Mouse (Mus musculus) hindbrain, embryonic 15.5 days (tissue): Measurements from ENCODE around the gene Htra3. TPM values are rescaled to one million over a fixed set of nuclear protein-coding genes. Genes with fewer than 3 reads are reported as not detected.

Source experiments
- ATAC-seq: fragments of 200-750 bp; cut with Nextera tagmentation; 2 replicates; pipeline ENCODE4 v1.8.0; 2017; ENCODE audit warnings: low read depth, moderate number of reproducible peaks, moderate TSS enrichment; ENCODE audit not compliant: low FRiP score
- H3K27ac ChIP-seq: fragments of 300-500 bp; sonication (generic); replicated peaks from 2 replicates; pipeline ENCODE4 v1.5.1; 2015; ENCODE audit warnings: mild to moderate bottlenecking, inconsistent platforms
- H3K27me3 ChIP-seq: fragments of 300-500 bp; sonication (generic); 2 replicates; pipeline ENCODE4 v1.6.1; 2015; ENCODE audit warnings: control low read depth, inconsistent platforms
- H3K36me3 ChIP-seq: fragments of 300-500 bp; sonication (generic); 2 replicates; pipeline ENCODE4 v1.6.1; 2015; ENCODE audit warnings: control low read depth, inconsistent platforms
- H3K4me1 ChIP-seq: fragments of 300-500 bp; sonication (generic); replicated peaks from 2 replicates; pipeline ENCODE4 v1.6.1; 2015; ENCODE audit warnings: control low read depth, inconsistent platforms
- H3K4me2 ChIP-seq: fragments of 300-500 bp; sonication (generic); 2 replicates; pipeline ENCODE4 v1.6.1; 2015; ENCODE audit warnings: moderate library complexity, mild to moderate bottlenecking, inconsistent platforms
- H3K4me3 ChIP-seq: fragments of 300-500 bp; sonication (generic); 2 replicates; pipeline ENCODE4 v1.5.1; 2015; ENCODE audit warnings: mild to moderate bottlenecking, inconsistent platforms
- H3K9ac ChIP-seq: fragments of 300-500 bp; sonication (generic); 2 replicates; pipeline ENCODE4 v1.6.1; 2015; ENCODE audit warnings: inconsistent platforms
- H3K9me3 ChIP-seq: fragments of 300-500 bp; sonication (generic); 2 replicates; pipeline ENCODE4 v1.6.1; 2016; ENCODE audit warnings: control low read depth, inconsistent platforms
- WGBS: fragments of 180-500 bp; shearing (Covaris S2); methylation state at CpG from one replicate; pipeline ENCODE4 v1.1.7; 2015; 5-methylcytosine and 5-hydroxymethylcytosine counted together
- polyA plus RNA-seq: library from polyadenylated mRNA; unstranded; fragments of >200 nt; fragmentation: Nextera tagmentation; extraction: Ambion mirVana; gene quantifications from 2 replicates; pipeline ENCODE4 v1.2.1, GENCODE M21; 2015

The Htra3 gene
- polyA plus RNA-seq, 1 experiment from 2014 or later = 19.3 TPM

DNA sequence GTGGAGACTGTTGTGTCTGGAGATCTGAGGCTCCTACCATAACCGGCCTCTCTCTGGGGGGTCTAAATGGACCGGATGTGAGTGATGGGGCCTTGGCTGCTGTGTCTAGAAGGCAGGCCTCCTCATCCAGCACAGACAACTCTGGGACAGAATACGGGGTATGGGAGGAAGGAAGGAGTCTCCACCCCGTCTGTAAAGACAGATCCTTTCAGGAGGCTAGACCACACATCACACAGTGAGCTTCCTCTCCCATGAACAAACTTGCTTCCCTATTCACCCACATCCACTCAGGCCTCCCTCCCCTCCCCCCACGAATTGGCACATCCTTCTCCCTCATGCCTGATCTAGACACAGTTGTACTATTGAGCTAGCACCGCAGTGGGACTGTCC, 9.2 kb downstream of the Htra3 start:
- Histone ChIP-seq H3K27ac (peak overlapping the region; percentile 52; the same call in 1 of the 2 replicates), H3K36me3 (no peaks in the 10 kb centered on the region), H3K4me2 (no peak overlapping the region), H3K27me3 (no peaks in the 10 kb centered on the region), H3K4me1 (peaks cover 43% of the 10 kb centered on the region), H3K4me3 (no peak overlapping the region), H3K9ac (no peak overlapping the region), H3K9me3 (no peaks in the 10 kb centered on the region)
- no peak for ATAC-seq
- 56% methylated on average over 6 of the region's 6 CpGs for WGBS

DNA sequence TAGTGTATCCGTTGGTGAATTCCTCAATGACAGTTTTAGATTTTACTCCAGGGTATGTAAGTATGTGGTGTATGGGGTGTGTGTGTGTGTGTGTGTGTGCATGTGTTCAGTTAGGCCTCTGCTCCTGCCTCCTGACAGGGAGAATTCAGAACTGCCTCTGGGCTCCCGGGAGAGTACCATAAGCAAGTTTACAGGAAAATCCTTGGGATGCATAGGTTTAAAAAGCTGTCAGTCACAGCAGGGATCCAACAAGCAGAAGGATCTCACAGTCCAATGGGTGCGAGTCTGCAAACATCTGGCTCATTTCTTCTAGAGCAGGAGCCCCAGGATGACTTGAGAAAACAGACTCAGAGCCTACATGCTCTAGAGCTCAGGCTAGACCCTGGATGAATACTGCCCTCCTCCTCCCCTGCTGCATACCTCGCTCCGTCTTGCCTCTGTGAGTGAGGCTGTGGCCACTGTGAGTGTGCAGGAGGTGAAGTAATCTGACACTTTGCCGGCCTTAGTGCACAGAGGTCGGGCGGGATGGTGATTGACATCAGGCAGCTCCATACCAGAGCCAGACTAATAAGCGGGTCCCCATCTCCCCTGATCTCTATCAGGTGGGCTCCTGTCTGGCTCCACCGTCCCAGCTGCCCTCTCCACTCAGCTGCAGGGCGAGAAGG, 9.7 kb downstream of the Htra3 start:
- Histone ChIP-seq H3K4me1 (peaks cover 43% of the 10 kb centered on the region), H3K27ac (0 out of 2 replicates have a peak overlapping the region, but pooled peaks have one; percentile 25), H3K9ac (no peak overlapping the region), H3K27me3 (no peaks in the 10 kb centered on the region), H3K4me2 (no peak overlapping the region), H3K4me3 (no peak overlapping the region), H3K36me3 (no peaks in the 10 kb centered on the region), H3K9me3 (no peaks in the 10 kb centered on the region)
- ATAC-seq = no peak
- WGBS = 40% methylated on average over 11 of the region's 11 CpGs

DNA sequence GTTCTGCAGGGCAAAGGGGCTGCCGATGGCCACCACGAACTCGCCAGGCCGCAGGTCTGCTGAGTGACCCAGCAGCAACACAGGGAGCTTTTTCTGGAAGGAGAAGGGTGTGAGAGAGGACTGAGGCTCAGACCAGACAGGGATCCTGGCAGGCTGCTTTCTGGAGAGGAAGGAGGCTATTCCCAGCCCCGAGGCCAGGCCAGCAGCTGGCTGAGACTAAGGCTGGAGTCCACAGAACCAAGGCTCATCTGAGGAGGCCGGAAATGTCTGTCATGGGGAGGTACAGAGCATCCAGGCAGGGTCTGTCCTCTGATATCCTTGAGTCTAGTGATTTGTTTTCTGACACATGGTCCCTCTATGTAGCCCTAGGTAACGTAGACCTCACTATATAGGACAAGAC, 13.4 kb downstream of the Htra3 start:
- H3K4me2 ChIP-seq = no peak overlapping the region
- H3K4me1 ChIP-seq = peaks cover 18% of the 10 kb centered on the region; the same call in 1 of the 2 replicates
- no peaks in the 10 kb centered on the region for H3K27me3 ChIP-seq
- H3K9me3 ChIP-seq = no peaks in the 10 kb centered on the region
- H3K36me3 ChIP-seq = no peaks in the 10 kb centered on the region
- WGBS = 86% methylated on average over 7 of the region's 7 CpGs
- no peak for ATAC-seq
- no peak overlapping the region for H3K9ac ChIP-seq
- no peak overlapping the region for H3K4me3 ChIP-seq
- H3K27ac ChIP-seq = no peak overlapping the region

DNA sequence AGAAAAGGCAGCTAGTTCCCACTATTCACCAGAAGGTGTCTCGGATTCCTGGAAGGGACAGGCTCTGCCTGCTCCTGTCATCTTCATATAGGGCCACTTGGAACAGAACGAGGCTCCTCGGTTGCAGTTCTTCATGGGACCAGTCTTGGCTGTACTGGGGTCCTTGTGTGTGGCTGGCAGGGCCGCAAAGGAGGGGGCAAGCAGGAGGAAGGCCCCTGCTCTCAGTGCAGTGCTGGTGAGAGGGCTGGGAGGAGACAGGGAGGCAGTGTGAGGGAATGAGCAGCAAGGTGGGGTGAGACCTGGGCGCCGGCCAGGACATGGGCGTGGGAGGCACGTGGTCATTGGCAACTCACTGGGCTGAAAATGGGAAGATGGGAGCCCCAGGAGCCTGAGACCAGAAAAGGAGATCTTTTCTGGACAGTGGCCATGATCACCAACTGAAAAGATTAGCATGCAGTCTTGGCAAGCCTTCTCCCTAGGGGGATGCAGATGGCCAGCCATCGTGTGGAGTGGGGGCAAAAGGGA, 17.5 kb downstream of the Htra3 start:
- Histone ChIP-seq H3K4me2 (no peak overlapping the region), H3K9ac (no peak overlapping the region), H3K27ac (no peak overlapping the region), H3K4me1 (no peaks in the 10 kb centered on the region), H3K36me3 (no peaks in the 10 kb centered on the region), H3K27me3 (no peaks in the 10 kb centered on the region), H3K9me3 (no peaks in the 10 kb centered on the region), H3K4me3 (no peak overlapping the region)
- ATAC-seq = no peak
- 76% methylated on average over 9 of the region's 9 CpGs for WGBS

DNA sequence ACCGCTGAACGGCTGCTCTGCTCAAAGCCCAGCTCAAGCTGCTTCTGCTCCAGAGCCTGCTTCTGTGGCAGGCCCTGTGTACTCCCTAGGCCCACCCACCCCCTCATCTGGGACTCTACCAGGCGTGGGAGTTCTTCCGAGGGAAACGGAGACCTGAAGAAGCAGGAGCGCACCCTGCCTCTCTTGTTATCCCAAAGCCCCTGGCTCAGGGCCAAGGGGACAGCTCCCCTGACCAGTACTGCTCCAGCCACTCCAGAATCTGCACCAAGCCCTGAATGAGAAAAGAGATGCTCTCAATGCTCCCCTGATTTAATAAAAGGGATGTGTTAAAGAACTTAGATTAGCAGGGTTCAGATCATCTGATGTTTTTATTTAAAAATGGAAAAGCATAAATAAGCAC, 18.4 kb downstream of the Htra3 start:
- 88% methylated on average over 6 of the region's 6 CpGs for WGBS
- H3K4me3 ChIP-seq = no peak overlapping the region
- no peaks in the 10 kb centered on the region for H3K36me3 ChIP-seq
- H3K9ac ChIP-seq = no peak overlapping the region
- no peak overlapping the region for H3K4me2 ChIP-seq
- ATAC-seq = no peak
- H3K27ac ChIP-seq = no peak overlapping the region
- no peaks in the 10 kb centered on the region for H3K27me3 ChIP-seq
- no peaks in the 10 kb centered on the region for H3K4me1 ChIP-seq
- H3K9me3 ChIP-seq = no peaks in the 10 kb centered on the region

DNA sequence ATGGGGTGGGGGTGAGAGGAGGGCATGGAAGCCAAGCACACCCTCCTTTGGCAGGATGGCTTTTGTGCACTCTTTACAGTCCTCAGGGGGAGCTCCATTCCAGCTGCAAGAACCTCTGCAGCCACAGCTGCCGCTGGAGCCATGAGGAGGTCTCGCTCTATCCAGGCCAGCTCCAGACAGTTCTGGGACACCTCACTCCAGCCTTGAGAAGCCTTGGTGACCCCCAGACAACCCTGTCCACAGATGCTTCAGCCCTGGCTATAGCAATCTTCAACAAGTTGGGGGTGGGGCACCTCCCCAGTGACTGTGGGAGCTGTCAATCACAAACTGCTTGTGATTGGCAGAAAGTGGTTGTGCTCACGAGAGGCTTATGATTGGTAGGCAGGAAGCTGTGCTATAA, 20.1 kb downstream of the Htra3 start:
- Histone ChIP-seq H3K4me1 (no peaks in the 10 kb centered on the region), H3K4me2 (no peak overlapping the region), H3K4me3 (no peak overlapping the region), H3K27me3 (no peaks in the 10 kb centered on the region), H3K9ac (no peak overlapping the region), H3K36me3 (no peaks in the 10 kb centered on the region), H3K9me3 (no peaks in the 10 kb centered on the region), H3K27ac (no peak overlapping the region)
- WGBS = 74% methylated on average over 3 of the region's 3 CpGs
- ATAC-seq = no peak

DNA sequence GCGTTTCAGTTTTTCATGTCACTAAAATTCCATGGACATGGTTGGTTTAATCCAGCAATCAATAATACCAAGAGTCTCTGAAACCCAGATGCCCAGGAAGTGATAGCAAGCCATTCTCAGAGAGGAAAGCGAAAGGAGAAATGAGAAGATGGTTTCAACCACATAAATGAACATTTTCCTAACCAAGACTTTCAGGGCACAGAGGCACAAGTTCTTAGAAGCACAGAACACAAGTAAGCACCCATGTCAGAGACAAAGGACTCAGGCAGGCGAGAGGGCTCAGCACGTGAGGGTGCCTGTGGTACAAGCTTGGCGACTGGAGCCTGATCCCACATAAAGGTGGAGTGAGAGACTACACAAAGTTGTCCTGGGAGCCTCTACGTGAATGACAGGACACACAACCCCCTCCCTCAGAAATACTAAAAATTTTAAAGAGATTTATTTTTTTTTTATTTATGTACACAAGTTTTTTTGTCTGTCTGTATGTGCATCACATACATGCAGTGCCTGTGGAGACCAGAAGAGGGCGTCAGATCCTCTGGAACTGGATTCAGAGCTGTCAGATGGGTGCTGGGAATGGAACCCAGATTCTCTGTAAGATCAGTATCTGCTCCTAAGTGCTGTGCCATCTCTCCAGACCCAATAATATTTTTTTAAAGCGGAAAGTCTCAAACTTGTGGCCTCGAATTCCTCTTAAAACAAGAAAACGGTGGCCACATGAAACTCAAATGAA, 23.7 kb downstream of the Htra3 start:
- Histone ChIP-seq H3K4me1 (no peaks in the 10 kb centered on the region), H3K36me3 (no peaks in the 10 kb centered on the region), H3K9me3 (no peaks in the 10 kb centered on the region), H3K9ac (no peak overlapping the region), H3K4me2 (no peak overlapping the region), H3K27me3 (no peaks in the 10 kb centered on the region), H3K27ac (no peak overlapping the region), H3K4me3 (no peak overlapping the region)
- no peak for ATAC-seq
- 87% methylated on average over 10 of the region's 10 CpGs for WGBS

DNA sequence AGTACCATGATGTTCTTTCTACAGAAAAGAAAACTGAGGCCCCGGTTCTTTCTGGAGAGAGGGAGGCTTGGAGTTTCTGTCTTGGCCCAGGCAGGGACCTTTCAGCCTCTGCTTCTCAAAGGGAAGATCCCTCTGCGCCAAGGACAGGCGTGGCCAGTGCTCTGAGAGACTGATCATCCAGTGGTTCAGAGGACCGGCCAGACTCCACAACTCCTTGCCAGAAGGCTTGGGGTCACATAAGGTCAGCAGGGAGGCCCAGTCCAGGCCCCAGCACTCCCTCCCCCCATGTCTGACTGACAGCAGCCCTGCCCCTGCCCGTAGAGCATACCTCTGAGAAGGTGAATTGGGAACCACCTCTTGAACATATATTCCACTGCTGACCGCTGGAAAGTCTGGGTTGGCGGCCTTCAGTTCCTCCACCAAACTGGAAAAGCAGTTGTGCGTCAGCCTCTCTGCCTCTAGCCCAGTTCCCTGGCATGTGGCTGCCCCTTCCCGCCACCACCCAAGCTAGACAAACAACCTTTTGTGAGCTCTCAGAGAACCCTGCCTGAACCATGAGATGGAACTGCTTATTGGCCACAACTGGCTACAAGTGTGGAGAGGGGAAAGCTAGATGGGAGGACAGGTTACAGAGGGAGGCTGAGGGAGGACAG, 25.7 kb downstream of the Htra3 start:
- Histone ChIP-seq H3K4me1 (no peaks in the 10 kb centered on the region), H3K4me3 (no peak overlapping the region), H3K27me3 (no peaks in the 10 kb centered on the region), H3K9me3 (no peaks in the 10 kb centered on the region), H3K4me2 (no peak overlapping the region), H3K9ac (no peak overlapping the region), H3K27ac (no peak overlapping the region), H3K36me3 (no peaks in the 10 kb centered on the region)
- 84% methylated on average over 9 of the region's 9 CpGs for WGBS
- ATAC-seq = no peak

DNA sequence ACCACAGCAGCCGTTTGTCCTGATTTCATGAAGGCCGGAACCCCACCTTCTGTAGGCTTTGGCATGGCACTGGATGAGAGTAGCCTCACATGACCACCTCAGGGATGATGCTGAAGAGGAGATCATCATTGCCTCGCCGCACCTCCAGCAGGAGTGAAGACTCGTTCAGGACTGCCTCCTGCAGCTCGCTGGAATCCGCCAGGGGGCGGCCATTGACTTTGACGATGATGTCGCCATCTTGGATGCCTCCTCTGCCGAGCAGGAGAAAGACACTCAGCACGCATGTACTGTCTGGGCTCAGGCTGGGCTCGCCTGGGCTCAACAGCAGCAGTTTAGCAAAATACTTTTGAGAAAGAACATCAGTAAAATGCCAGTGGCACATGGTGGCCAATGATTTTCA, 26.7 kb downstream of the Htra3 start:
- no peaks in the 10 kb centered on the region for H3K4me1 ChIP-seq
- H3K27me3 ChIP-seq = no peaks in the 10 kb centered on the region
- 88% methylated on average over 13 of the region's 13 CpGs for WGBS
- ATAC-seq = no peak
- no peak overlapping the region for H3K27ac ChIP-seq
- H3K4me3 ChIP-seq = no peak overlapping the region
- H3K9me3 ChIP-seq = no peaks in the 10 kb centered on the region
- H3K4me2 ChIP-seq = no peak overlapping the region
- H3K36me3 ChIP-seq = no peaks in the 10 kb centered on the region
- H3K9ac ChIP-seq = no peak overlapping the region

DNA sequence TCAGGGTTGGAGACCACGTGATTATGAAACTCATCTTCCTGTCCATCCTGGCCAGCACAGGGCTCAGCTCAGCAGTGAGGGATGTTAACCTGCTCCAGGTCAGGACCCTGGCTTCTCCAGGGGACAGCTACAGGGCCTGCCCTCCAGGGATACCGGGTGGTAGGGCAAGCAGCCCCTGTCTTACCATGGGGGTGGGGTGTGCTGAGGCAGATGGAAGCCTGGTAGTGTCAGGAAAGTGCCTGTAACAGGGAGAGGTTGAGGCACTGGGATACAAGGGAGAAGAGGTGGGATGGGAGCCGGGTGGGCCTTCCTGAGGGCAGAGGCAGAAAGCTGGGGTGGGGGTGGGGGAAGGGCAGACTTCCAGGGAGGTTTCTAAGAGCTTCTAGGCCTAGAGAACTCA, 27.3 kb downstream of the Htra3 start:
- no peak overlapping the region for H3K4me3 ChIP-seq
- H3K4me2 ChIP-seq = no peak overlapping the region
- 79% methylated on average over 3 of the region's 3 CpGs for WGBS
- no peaks in the 10 kb centered on the region for H3K27me3 ChIP-seq
- no peak overlapping the region for H3K9ac ChIP-seq
- ATAC-seq = no peak
- H3K36me3 ChIP-seq = no peaks in the 10 kb centered on the region
- H3K4me1 ChIP-seq = no peaks in the 10 kb centered on the region
- no peaks in the 10 kb centered on the region for H3K9me3 ChIP-seq
- no peak overlapping the region for H3K27ac ChIP-seq

DNA sequence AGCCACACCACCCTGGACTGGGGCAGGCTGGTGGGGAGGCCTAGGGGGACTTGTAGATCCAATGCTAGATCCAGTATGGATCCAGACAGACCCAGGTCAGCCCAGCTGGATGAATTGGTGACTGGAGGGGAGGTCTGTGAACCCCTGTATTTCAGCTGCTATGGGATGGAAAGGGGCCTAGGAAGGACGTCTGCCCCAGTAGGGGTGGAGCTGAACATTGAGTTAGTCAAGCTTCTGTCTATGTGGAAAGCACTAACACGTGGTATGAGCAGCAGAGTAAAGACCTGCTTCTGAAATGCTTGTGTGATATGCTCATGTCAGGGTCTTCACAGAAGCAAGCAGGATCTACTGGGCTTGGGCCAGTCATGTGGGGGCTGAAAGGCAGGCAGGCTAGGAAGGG, 31.4 kb downstream of the Htra3 start:
- no peaks in the 10 kb centered on the region for H3K4me1 ChIP-seq

DNA sequence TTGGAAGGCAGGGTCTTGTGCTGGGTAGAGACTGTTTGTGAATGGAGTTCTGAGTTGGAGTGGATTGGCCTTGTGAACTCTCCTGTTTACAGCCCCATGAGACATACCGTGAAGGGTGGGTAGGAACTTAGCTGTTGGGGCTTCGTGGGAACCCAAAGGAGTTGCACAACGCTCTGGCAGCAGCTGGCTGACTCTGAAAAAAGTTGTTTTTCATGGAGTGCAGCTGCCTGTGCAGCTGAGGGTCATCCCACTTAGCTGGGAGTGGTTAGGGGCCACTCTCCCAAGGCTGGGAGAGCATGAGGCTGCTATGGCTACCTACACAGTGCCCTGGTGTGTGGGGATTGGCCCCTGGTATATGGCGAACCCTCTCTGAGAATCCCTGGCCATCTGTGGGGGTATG, 32.0 kb downstream of the Htra3 start:
- WGBS = 63% methylated on average over 4 of the region's 4 CpGs
- no peak overlapping the region for H3K4me2 ChIP-seq
- H3K27me3 ChIP-seq = no peaks in the 10 kb centered on the region
- no peak overlapping the region for H3K4me3 ChIP-seq
- no peak overlapping the region for H3K9ac ChIP-seq
- H3K4me1 ChIP-seq = no peaks in the 10 kb centered on the region
- no peak overlapping the region for H3K27ac ChIP-seq
- no peak for ATAC-seq
- no peaks in the 10 kb centered on the region for H3K36me3 ChIP-seq
- no peaks in the 10 kb centered on the region for H3K9me3 ChIP-seq

More for the DNA sequence above, 31.4 kb downstream of the Htra3 start:
- Histone ChIP-seq H3K9ac (no peak overlapping the region), H3K27me3 (no peaks in the 10 kb centered on the region), H3K4me2 (no peak overlapping the region), H3K4me3 (no peak overlapping the region), H3K9me3 (no peaks in the 10 kb centered on the region), H3K27ac (no peak overlapping the region), H3K36me3 (no peaks in the 10 kb centered on the region)
- no peak for ATAC-seq
- 72% methylated on average over 2 of the region's 2 CpGs for WGBS
